Mouse (Mus musculus): ENCODE results near the gene Shroom2. TPM values are rescaled to one million over a fixed set of nuclear protein-coding genes. Genes with fewer than 3 reads are reported as not detected.
"Not testable (repeated sequence)": the region's sequence is repeated elsewhere in the genome, so short reads cannot be mapped to it uniquely, and the experiment has no call there.

Gene Shroom2
- total RNA-seq (2021), result 10 to 100 TPM in 1 of 2 experiments, 1 to 10 TPM in 1; 5.5 to 10.7 TPM
- 2.2 and 3.5 TPM in 2 replicates for polyA plus RNA-seq (2012; rRNA removed)
- long read RNA-seq, result 0 reads

GRCm38 (mm10) chrX:152768891-152769599 is at the start of gene Shroom2:
Gene Shroom2, minus strand, starts transcription at chrX:152769465.
- peak; percentile 50 for DNase-seq

DNA sequence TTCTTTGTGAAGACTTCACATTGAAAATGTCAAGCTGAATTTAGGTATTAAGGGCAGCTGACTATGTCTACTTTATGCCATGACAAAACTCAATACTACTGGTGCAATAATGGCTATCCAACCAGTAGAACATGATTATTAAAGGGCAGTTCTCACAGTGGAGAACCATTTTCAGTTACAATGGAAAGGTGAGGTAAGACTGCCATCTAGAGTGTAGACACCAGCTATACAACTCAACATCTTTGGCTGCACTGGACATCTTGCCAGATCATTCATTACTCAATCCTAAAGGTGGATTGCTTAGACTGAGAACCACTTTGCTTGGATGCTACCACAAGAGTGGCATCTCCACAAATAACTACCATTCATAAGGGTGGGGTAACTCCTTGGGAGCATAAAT is 49.7 kb upstream of the Shroom2 start:
- peak; percentile 4 for DNase-seq

- DNase-seq, result no peak
Observed at GRCm38 (mm10) chrX:152813339-152813738, 44.1 kb upstream of the Shroom2 start.

- no peak for DNase-seq
Observed at GRCm38 (mm10) chrX:152805317-152805716, 36.1 kb upstream of the Shroom2 start.

GRCm38 (mm10) chrX:152788611-152789010 is 19.3 kb upstream of the Shroom2 start:
- DNase-seq, result no peak

DNA sequence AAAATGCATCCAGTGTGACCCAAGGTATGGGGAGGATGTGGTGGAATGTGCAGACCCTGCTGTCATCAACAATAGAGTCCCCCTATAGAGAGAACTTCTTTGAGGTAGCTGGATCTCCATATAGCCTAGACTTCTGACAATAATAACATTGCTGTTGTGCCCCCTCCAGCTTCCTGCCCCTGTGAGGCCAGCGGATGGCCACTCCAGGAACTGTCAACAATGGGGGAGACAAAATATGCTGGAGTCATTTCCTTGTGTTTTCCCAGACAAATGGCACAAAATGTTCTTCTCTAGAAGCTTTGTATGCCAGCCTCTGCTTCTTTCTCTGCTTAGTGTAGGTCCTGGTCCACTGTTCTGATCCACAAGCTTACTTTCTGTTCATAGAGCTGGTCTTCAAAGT is 18.9 kb upstream of the Shroom2 start:
- DNase-seq, result no peak

DNA sequence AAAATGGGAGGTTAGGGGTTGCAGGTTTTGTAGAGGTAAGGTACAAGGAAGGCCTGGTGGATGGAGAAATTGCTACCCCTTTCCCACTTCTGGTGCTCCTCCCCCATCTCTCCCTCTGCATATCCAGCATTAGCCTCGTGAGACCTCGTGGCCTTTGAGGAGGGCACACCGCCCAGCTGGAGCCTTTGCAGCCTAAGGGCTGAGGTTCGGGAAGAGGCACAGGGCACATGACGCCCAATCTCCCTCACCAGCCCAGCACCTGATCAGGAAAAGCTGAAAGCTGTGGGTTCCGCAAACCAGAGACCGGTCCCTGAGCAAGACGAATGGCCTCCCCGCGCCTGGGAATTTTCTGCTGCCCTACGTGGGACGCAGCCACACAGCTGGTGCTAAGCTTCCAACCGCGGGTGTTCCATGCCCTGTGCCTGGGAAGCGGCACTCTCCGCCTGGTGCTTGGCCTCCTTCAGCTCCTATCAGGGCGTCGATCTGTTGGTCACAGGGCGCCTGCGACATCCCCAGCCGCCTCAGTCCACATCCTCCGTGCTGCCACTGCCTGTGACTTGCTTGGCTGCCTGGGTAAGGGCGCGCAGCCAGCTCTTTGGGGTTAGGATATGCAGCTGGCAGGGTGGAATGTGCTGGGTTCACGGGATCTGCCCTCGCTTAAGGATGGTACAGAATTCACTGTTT is 12.6 kb upstream of the Shroom2 start, which contains the start of gene Gpr143:
Gpr143 (plus strand) TSS at position 202 of the 684 bp plus-strand sequence.
- peak; percentile 32 for DNase-seq

GRCm38 (mm10) chrX:152769600-152770157 is 414 bp upstream of the Shroom2 start:
- DNase-seq, result peak; percentile 85

DNA sequence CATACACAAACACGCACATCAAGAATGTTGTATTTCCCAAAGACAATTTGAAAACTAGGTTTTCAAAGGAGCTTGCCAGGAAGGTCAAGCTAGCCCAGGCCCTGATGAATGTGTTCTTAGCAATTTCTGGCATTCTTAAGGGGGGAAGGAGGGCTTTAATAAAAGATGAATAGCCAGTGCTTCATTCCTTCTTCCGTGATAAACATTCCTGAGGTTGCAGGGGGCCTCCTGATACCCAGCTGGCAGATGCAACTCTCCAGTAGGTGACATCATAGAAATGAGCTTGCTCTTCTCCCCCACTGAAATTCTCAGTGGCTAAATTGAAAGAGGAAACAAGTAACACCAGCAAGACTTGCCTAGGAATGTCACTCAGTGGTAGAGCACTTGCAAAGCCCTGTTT is 5.1 kb downstream of the Shroom2 start:
- no peak for DNase-seq

DNA sequence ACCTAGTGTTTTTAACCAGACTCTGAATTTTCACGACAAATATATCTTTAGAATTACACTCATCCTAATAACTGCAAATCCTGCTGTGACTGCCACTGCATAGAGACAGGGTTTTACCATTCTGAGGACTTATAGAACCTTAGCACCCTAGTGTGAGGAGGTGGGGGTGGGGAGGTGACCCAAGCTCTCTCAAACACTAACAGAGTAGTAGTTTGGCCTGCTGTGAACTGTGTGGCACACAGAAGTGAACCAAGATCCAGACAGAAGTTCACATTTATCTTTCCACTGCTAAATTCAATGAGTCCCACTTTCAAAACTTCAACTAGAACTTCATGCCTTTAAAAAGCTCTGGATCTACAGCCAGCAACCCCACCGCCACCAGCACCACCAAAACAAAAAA is 6.4 kb downstream of the Shroom2 start:
- DNase-seq, result no peak

- DNase-seq, result peak; percentile 11
Observed at GRCm38 (mm10) chrX:152762437-152762836, 6.8 kb downstream of the Shroom2 start.

DNA sequence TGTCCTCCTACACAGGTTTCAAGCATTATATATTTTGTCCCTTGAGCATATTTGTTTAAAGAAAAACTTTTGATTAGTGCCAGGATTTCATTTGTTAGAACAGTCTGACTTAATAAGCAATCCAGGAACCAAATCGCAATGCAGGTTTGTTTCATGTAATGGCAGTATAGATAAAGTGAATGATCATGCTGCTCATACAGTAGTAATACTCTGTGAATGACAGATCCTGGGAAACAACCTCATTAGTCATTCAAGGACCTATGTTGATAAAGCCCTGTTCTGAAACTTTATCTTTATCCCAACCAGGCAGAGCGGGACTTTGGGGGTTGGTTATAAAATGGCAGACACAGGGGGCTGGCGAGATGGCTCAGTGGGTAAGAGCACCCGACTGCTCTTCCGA is 13.0 kb downstream of the Shroom2 start:
- DNase-seq, result no peak

DNA sequence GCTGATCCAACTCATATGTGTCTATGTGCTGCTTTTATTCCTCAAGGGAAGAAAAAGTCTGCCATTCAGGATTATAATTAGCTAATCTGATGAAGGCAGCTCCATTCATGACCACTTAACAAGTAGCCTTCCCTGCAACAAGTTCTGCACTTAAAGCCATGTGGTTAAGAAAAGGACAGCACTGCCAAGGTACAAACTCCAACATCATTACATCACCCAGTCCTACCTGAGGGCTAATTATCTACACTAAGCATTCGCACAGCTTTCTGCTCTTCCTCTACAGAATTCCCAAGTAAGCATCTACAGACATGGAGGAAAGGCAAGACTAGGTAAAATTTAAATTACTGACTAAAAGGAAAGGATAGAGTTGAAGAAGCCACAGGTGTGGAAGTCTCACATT is 13.4 kb downstream of the Shroom2 start:
- no peak for DNase-seq

GRCm38 (mm10) chrX:152745925-152746324 is 23.3 kb downstream of the Shroom2 start:
- no peak for DNase-seq

- DNase-seq, result no peak
Observed at GRCm38 (mm10) chrX:152743642-152744041, 25.6 kb downstream of the Shroom2 start.

GRCm38 (mm10) chrX:152738759-152739368 is 30.4 kb downstream of the Shroom2 start:
- no peak for DNase-seq

DNA sequence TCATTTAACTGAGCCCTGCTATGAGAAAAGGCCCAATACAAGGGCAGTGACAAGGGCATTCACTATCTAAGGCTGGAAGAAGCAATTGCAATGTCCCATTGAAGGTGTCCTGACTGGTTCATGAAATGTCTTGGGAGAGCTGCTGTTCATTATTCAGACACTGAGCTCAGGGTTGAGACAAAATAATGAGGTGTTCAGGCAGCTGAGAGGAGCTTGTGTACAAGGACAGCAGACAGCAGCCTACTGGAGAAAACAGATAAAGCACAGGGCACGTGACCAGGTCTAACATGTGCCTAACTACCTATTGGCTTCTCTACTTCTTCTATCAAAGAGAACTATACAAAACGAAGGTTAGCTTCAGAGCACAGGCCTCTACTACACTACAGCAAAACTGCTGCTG is 31.1 kb downstream of the Shroom2 start:
- no peak for DNase-seq

DNA sequence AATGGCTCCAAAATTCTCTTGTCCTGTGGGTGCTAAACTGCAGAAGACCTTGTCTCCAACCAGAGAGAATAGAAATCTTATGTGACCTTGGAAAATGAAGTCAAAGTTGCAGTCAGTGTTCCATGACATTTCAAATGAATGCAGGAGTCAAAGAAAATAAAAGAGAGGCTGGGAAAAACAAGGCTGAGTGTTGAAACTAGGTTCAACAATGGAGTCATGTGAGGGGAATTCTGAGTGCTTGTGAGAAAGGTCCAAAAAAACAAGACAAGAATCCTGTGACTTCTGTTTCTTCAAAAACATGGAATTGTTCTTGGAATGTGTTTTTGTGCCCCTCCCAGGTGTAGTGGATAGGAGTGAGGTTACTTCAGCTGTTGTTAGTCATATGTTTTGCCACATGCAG is 34.0 kb downstream of the Shroom2 start:
- DNase-seq, result peak; percentile 9

DNA sequence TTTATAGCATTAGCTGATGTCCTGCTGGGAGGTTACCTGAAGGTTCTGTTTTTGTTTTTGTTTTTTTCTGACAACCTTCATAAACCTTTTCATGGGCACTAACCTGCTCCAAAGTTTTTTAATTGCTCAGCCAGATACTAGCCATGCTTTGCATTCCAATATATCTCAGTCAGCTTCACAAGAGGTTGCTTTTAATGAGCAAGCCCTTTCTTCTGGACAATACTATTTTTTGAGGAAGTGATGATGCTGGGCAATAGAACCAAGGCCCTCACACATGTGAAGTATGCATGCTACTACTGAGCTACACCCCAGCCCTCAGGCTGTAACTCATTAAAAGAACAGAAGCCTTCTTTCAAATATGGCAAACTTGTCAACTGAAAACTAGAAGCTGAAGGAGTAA is 52.6 kb downstream of the Shroom2 start:
- no peak for DNase-seq

DNA sequence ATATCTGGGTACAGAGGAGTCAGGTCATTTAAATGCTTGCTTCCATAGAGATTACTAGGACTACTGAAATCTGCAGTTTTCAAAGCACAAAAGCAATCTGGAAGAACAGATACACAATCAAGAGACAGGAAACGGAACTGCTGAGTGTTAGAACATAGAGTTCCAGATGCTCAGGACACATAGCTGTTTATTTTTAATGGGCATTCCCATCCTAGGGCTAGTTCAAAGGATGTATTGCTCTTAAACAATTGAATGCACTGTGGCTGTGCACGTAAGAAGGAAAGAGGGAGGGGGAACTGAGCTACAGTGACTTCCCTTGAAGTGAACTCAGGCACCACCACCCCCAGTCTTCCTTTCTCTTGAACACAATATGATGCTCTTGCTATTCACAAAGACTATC is 58.5 kb downstream of the Shroom2 start:
- not testable (repeated sequence) for DNase-seq

DNA sequence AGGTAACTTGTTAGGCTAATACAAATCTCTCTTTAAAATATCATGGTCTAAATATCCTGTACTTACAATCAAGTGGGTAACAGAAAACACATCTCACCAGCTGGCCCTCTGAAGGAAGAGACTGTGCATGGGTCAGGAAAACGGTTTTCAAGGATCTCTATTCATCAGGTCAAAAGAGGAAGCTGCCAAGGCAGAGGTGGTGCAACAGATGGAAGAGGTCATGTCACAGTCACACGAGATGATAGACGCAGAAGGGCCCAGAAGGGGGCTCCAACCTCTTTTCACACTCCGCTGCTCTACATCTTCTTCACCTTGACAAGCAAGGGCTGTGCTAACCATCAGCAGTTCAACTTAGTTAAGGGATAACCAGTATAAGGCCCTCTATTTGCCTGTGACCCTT is 60.9 kb downstream of the Shroom2 start:
- DNase-seq, result no peak

DNA sequence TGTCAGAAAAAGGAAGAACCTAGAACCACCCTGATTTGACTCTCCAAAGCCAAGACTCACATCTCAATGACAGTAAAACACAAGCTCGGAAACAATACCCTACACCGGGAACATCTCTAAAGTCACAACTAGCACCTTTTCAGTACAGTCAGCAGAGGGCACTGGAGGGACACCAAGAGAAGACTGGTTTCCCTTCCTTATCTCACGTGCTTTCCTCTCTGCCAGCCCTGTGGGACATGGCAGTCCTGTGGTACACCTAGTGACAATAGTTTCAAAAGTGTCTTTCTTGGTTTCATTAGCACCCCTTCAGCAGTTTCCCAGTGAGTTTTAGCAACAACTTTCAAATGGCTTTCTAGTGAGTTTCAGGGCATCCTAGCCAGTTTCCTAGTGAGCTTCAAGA is 63.9 kb downstream of the Shroom2 start:
- peak; percentile 60 for DNase-seq

DNA sequence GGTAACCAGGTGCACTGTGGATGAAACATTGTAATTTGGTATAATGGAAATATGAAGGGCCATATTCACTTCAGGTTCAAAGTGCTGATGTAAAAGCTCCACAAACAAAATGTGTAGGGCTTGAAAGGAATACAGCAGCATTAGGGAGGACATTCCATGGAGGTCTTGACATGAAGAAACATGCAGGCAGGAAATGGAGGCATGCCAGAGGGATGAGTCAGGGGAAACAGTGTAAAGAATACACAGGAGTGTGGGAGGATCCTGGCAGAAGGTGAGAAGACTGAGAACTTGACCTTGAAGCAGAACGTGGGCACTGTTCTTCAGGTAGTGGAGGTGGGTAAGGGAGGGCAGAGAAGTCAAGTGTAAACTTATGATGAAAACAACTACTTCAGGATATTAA is 65.6 kb downstream of the Shroom2 start:
- no peak for DNase-seq

All from adrenal gland, adult 2 months (tissue).